Mouse (Mus musculus) liver, embryonic 14.5 days (tissue): ENCODE measurements around the gene Tlr9.

Experiments used
- CTCF ChIP-seq: IDR thresholded peaks from 2 replicates; pipeline ENCODE4 v1.5.1; 2016; ENCODE audit warnings: antibody characterized with exemption, low read depth, control low read depth
- EP300 ChIP-seq: IDR thresholded peaks from 2 replicates; pipeline ENCODE4 v1.6.1; 2016; ENCODE audit warnings: antibody characterized with exemption, low read depth

GRCm38 (mm10) chr9:106212594-106212981, 9.8 kb upstream of the Tlr9 start:
- TF ChIP-seq CTCF (no peak), EP300 (no peak)
